Mouse (Mus musculus): ENCODE measurements around the gene Mga. TPM values are rescaled to one million over a fixed set of nuclear protein-coding genes. Genes with fewer than 3 reads are reported as not detected.
A peak's percentile ranks its signal among the peaks of the same experiment; 100 is the strongest.

Gene Mga
- polyA plus RNA-seq, 1 experiment, result 6.6 TPM

DNA sequence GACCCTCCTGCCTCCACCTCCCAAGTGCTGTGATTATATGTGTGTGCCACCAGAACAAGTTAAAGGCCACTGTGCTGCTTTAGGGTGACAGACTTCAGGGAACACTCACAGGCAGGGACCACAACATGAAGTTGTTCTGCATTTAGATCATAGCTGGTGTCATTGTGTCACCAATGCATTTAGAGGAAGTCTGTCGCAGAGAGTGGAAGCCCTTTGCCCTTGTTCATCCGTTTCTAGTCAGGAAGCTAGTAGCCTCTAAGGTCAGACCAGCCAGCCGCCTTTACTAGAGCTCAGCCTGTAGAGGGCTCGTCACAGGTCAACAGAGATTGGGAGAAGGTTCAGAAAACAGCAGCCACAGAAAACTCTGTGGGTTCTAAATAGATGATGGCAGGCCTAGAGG, 111.6 kb downstream of the Mga start:
- no peak overlapping the region for H3K27ac ChIP-seq (ENCODE audit: insufficient read depth, low read depth, low read length)
- TF ChIP-seq POLR2A (IDR thresholded peaks at IDR 0.05; ENCODE audit: low read depth, low read length) (no peak), CTCF (IDR thresholded peaks at IDR 0.05; ENCODE audit: extremely low read depth, insufficient read length, insufficient replicate concordance, low read depth, low read length) (no peak)
- no peak overlapping the region for H3K4me3 ChIP-seq (ENCODE audit: low read depth, low read length)

DNA sequence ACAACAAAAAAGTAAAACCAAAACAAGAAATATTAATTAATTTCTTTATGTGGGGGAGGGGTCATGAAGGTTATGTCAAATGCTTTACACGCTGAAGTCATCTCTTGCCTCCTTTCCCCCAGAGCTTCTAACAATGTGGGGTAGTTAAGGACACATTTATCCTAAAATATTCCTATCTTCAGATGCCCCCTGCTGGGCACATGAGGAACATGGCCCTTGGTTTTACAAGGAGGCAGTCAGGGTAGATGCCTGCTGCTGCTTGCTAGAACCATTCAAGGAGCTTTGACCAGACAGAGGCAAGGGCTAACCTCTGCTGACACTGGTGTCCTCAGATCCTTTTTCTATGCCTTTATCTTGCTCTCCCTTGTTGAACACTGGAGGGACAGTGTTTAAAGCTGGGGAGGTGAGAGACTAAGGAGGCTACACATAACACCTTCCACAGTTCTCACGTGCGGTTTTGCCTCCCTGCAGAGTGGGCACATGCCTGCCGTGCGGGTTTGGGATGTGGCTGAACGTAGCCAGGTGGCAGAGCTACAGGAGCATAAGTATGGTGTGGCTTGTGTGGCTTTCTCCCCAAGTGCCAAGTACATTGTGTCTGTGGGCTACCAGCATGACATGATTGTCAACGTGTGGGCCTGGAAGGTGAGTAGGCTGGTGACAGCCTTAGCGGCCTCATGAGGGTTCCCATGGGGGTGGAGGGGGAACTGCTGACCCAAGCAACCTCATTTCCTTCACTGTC, 114.6 kb downstream of the Mga start:
- 79% methylated on average over 8 of the region's 8 CpGs for WGBS
- Histone ChIP-seq H3K4me3 (ENCODE audit: low read depth, low read length) (no peak overlapping the region), H3K36me3 (ENCODE audit: control insufficient read depth, insufficient read depth, low read length) (peaks cover 15% of the 10 kb centered on the region), H3K27ac (ENCODE audit: insufficient read depth, low read depth, low read length) (no peak overlapping the region), H3K4me1 (ENCODE audit: control insufficient read depth, insufficient read depth, insufficient read length, low read length) (no peaks in the 10 kb centered on the region), H3K27me3 (ENCODE audit: control insufficient read depth, insufficient read depth, low read length) (no peaks in the 10 kb centered on the region)
- TF ChIP-seq POLR2A (IDR thresholded peaks at IDR 0.05; ENCODE audit: low read depth, low read length) (no peak), CTCF (IDR thresholded peaks at IDR 0.05; ENCODE audit: extremely low read depth, insufficient read length, insufficient replicate concordance, low read depth, low read length) (peak; percentile 51; the same call in 1 of the 2 replicates)

More for the DNA sequence above, 111.6 kb downstream of the Mga start:
- H3K36me3 ChIP-seq (ENCODE audit: control insufficient read depth, insufficient read depth, low read length), result peaks cover 6% of the 10 kb centered on the region; the same call in 1 of the 2 replicates
- WGBS, result 59% methylated on average over 4 of the region's 4 CpGs
- H3K4me1 ChIP-seq (ENCODE audit: control insufficient read depth, insufficient read depth, insufficient read length, low read length), result no peaks in the 10 kb centered on the region
- no peaks in the 10 kb centered on the region for H3K27me3 ChIP-seq (ENCODE audit: control insufficient read depth, insufficient read depth, low read length)

- Histone ChIP-seq H3K27me3 (ENCODE audit: control insufficient read depth, insufficient read depth, low read length) (no peaks in the 10 kb centered on the region), H3K4me1 (ENCODE audit: control insufficient read depth, insufficient read depth, insufficient read length, low read length) (no peaks in the 10 kb centered on the region), H3K36me3 (ENCODE audit: control insufficient read depth, insufficient read depth, low read length) (peaks cover 23% of the 10 kb centered on the region), H3K27ac (ENCODE audit: insufficient read depth, low read depth, low read length) (no peak overlapping the region), H3K4me3 (ENCODE audit: low read depth, low read length) (no peak overlapping the region)
- 79% methylated on average over 13 of the region's 13 CpGs for WGBS
- TF ChIP-seq CTCF (IDR thresholded peaks at IDR 0.05; ENCODE audit: extremely low read depth, insufficient read length, insufficient replicate concordance, low read depth, low read length) (no peak), POLR2A (IDR thresholded peaks at IDR 0.05; ENCODE audit: low read depth, low read length) (no peak)
Measured at GRCm38 (mm10) chr2:120012924-120013323, 115.9 kb downstream of the Mga start.

- Histone ChIP-seq H3K4me3 (ENCODE audit: low read depth, low read length) (no peak overlapping the region), H3K36me3 (ENCODE audit: control insufficient read depth, insufficient read depth, low read length) (peaks cover 25% of the 10 kb centered on the region), H3K27ac (ENCODE audit: insufficient read depth, low read depth, low read length) (no peak overlapping the region), H3K4me1 (ENCODE audit: control insufficient read depth, insufficient read depth, insufficient read length, low read length) (no peaks in the 10 kb centered on the region), H3K27me3 (ENCODE audit: control insufficient read depth, insufficient read depth, low read length) (no peaks in the 10 kb centered on the region)
- WGBS, result 95% methylated on average over 2 of the region's 2 CpGs
- no peak for TF ChIP-seq POLR2A (IDR thresholded peaks at IDR 0.05; ENCODE audit: low read depth, low read length)
- TF ChIP-seq CTCF (IDR thresholded peaks at IDR 0.05; ENCODE audit: extremely low read depth, insufficient read length, insufficient replicate concordance, low read depth, low read length), result no peak
Measured at GRCm38 (mm10) chr2:120013831-120014486, 116.9 kb downstream of the Mga start.

DNA sequence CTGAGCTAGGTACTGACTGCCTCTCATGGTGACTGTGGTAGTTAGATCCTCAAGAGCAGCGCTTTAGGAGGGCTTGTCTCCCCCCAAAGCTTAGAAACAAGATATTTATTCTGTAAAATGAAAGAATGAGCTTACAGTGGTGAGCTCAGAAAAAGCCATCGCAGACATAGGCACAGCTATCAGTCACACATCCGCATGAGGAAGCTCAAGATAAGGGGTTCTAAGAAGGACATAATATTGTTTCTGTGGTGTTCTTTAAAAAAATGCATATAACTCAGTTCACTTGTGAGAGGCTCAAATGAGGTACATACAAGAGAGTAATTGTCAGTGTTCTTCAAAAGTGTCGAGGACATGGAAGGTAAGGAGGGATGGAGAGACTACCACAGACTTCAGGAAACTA, 118.9 kb downstream of the Mga start:
- H3K27ac ChIP-seq (ENCODE audit: insufficient read depth, low read depth, low read length), result no peak overlapping the region
- WGBS, result 97% methylated on average over 4 of the region's 4 CpGs
- H3K27me3 ChIP-seq (ENCODE audit: control insufficient read depth, insufficient read depth, low read length), result no peaks in the 10 kb centered on the region
- peaks cover 38% of the 10 kb centered on the region for H3K36me3 ChIP-seq (ENCODE audit: control insufficient read depth, insufficient read depth, low read length)
- H3K4me1 ChIP-seq (ENCODE audit: control insufficient read depth, insufficient read depth, insufficient read length, low read length), result no peaks in the 10 kb centered on the region
- H3K4me3 ChIP-seq (ENCODE audit: low read depth, low read length), result no peak overlapping the region
- TF ChIP-seq CTCF (IDR thresholded peaks at IDR 0.05; ENCODE audit: extremely low read depth, insufficient read length, insufficient replicate concordance, low read depth, low read length) (no peak), POLR2A (IDR thresholded peaks at IDR 0.05; ENCODE audit: low read depth, low read length) (no peak)

GRCm38 (mm10) chr2:120017599-120017998, 120.6 kb downstream of the Mga start:
- 87% methylated on average over 12 of the region's 12 CpGs for WGBS
- Histone ChIP-seq H3K27ac (ENCODE audit: insufficient read depth, low read depth, low read length) (no peak overlapping the region), H3K27me3 (ENCODE audit: control insufficient read depth, insufficient read depth, low read length) (no peaks in the 10 kb centered on the region), H3K4me1 (ENCODE audit: control insufficient read depth, insufficient read depth, insufficient read length, low read length) (no peaks in the 10 kb centered on the region), H3K36me3 (ENCODE audit: control insufficient read depth, insufficient read depth, low read length) (peaks cover 54% of the 10 kb centered on the region), H3K4me3 (ENCODE audit: low read depth, low read length) (no peak overlapping the region)
- TF ChIP-seq POLR2A (IDR thresholded peaks at IDR 0.05; ENCODE audit: low read depth, low read length) (no peak), CTCF (IDR thresholded peaks at IDR 0.05; ENCODE audit: extremely low read depth, insufficient read length, insufficient replicate concordance, low read depth, low read length) (no peak)

Other genes with a start within 250 kb of the Mga start
- gene Ndufaf1, start 234.4 kb upstream of the Mga start, polyA plus RNA-seq (2012; rRNA removed), result 0.53 and 1.4 TPM in 2 replicates
- 1.8 and 3.8 TPM in 2 replicates for gene Rtf1, start 222.2 kb upstream of the Mga start, polyA plus RNA-seq (2012; rRNA removed)
- 21.6 and 39.7 TPM in 2 replicates for gene Itpka, start 154.9 kb upstream of the Mga start, polyA plus RNA-seq (2012; rRNA removed)
- gene Ltk, start 136.8 kb upstream of the Mga start, polyA plus RNA-seq (2012; rRNA removed), result 1.8 and 2.0 TPM in 2 replicates
- gene Rpap1, start 109.7 kb upstream of the Mga start, polyA plus RNA-seq (2012; rRNA removed), result 12.8 and 18.2 TPM in 2 replicates
- 3.2 and 6.3 TPM in 2 replicates for gene Tyro3, start 99.5 kb upstream of the Mga start, polyA plus RNA-seq (2012; rRNA removed)
- 3.6 and 15.9 TPM in 2 replicates for gene Mapkbp1, start 75.5 kb downstream of the Mga start, polyA plus RNA-seq (2012; rRNA removed)
- 1.3 and 6.8 TPM in 2 replicates for gene Jmjd7, start 130.3 kb downstream of the Mga start, polyA plus RNA-seq (2012; rRNA removed)
- gene Gm28042, start 130.3 kb downstream of the Mga start, polyA plus RNA-seq (2012; rRNA removed), result 1.1 and 2.8 TPM in 2 replicates
- gene Pla2g4b, start 136.2 kb downstream of the Mga start, polyA plus RNA-seq (2012; rRNA removed), result 0.74 and 3.3 TPM in 2 replicates

All from small intestine, adult 2 months (tissue).